Mouse (Mus musculus) liver, embryonic 13.5 days (tissue): ENCODE results near the gene Abca5. TPM values are rescaled to one million over a fixed set of nuclear protein-coding genes. Genes with fewer than 3 reads are reported as not detected.

ENCODE experiments used
- ATAC-seq: fragments of 200-750 bp; cut with Nextera tagmentation; 2 replicates; pipeline ENCODE4 v1.8.0; 2017; ENCODE audit warnings: low read depth, mild to moderate bottlenecking, moderate number of reproducible peaks, moderate library complexity
- DNase-seq: peaks from one replicate; pipeline ENCODE4 v3.0.0; 2022
- H3K27ac ChIP-seq: fragments of 300-500 bp; sonication (generic); 2 replicates; pipeline ENCODE4 v1.5.1; 2015; ENCODE audit warnings: moderate library complexity, mild to moderate bottlenecking, inconsistent platforms
- H3K27me3 ChIP-seq: fragments of 300-500 bp; sonication (generic); 2 replicates; pipeline ENCODE4 v1.6.1; 2015; ENCODE audit warnings: mild to moderate bottlenecking, inconsistent platforms
- H3K36me3 ChIP-seq: fragments of 300-500 bp; sonication (generic); 2 replicates; pipeline ENCODE4 v1.6.1; 2015; ENCODE audit warnings: mild to moderate bottlenecking, inconsistent platforms
- H3K4me1 ChIP-seq: fragments of 300-500 bp; sonication (generic); replicated peaks from 2 replicates; pipeline ENCODE4 v1.6.1; 2015; ENCODE audit warnings: inconsistent platforms
- H3K4me2 ChIP-seq: fragments of 300-500 bp; sonication (generic); 2 replicates; pipeline ENCODE4 v1.6.1; 2015; ENCODE audit warnings: inconsistent platforms, mild to moderate bottlenecking, moderate library complexity
- H3K4me3 ChIP-seq: fragments of 300-500 bp; sonication (generic); replicated peaks from 2 replicates; pipeline ENCODE4 v1.5.1; 2015; ENCODE audit warnings: mild to moderate bottlenecking, inconsistent platforms
- H3K9ac ChIP-seq: fragments of 300-500 bp; sonication (generic); 2 replicates; pipeline ENCODE4 v1.6.1; 2015; ENCODE audit warnings: mild to moderate bottlenecking, inconsistent platforms
- H3K9me3 ChIP-seq: fragments of 300-500 bp; sonication (generic); replicated peaks from 2 replicates; pipeline ENCODE4 v1.6.1; 2016; ENCODE audit warnings: inconsistent platforms
- WGBS: fragments of 180-500 bp; shearing (Covaris S2); methylation state at CpG from one replicate; pipeline ENCODE4 v1.1.7; 2015; ENCODE audit not compliant: insufficient replicate concordance; 5-methylcytosine and 5-hydroxymethylcytosine counted together
- polyA plus RNA-seq: library from polyadenylated mRNA; unstranded; fragments of >200 nt; fragmentation: Nextera tagmentation; extraction: Ambion mirVana; gene quantifications from 2 replicates; pipeline ENCODE4 v1.2.1, GENCODE M21; 2015

The Abca5 gene
- polyA plus RNA-seq, 1 experiment from 2014 or later: 0.29 TPM

- H3K9ac ChIP-seq: no peak overlapping the region
- ATAC-seq (no peak), DNase-seq (no peak)
- H3K4me2 ChIP-seq: no peak overlapping the region
- H3K27ac ChIP-seq: no peak overlapping the region
- 51% methylated on average over 3 of the region's 3 CpGs for WGBS
- H3K9me3 ChIP-seq: no peaks in the 10 kb centered on the region
- no peak overlapping the region for H3K4me3 ChIP-seq
- no peaks in the 10 kb centered on the region for H3K27me3 ChIP-seq
- H3K36me3 ChIP-seq: no peaks in the 10 kb centered on the region
- H3K4me1 ChIP-seq: no peaks in the 10 kb centered on the region
Observed at GRCm38 (mm10) chr11:110261867-110262266, 75.6 kb downstream of the Abca5 start.

GRCm38 (mm10) chr11:110257911-110258310 is 79.6 kb downstream of the Abca5 start:
- H3K4me3 ChIP-seq: no peak overlapping the region
- H3K4me1 ChIP-seq: no peaks in the 10 kb centered on the region
- H3K9ac ChIP-seq: no peak overlapping the region
- no peaks in the 10 kb centered on the region for H3K27me3 ChIP-seq
- H3K9me3 ChIP-seq: no peaks in the 10 kb centered on the region
- no peaks in the 10 kb centered on the region for H3K36me3 ChIP-seq
- H3K4me2 ChIP-seq: no peak overlapping the region
- 25% methylated on average over 4 of the region's 4 CpGs for WGBS
- no peak for DNase-seq
- no peak for ATAC-seq
- no peak overlapping the region for H3K27ac ChIP-seq

- Histone ChIP-seq H3K27me3 (no peaks in the 10 kb centered on the region), H3K36me3 (no peaks in the 10 kb centered on the region), H3K9me3 (no peaks in the 10 kb centered on the region), H3K27ac (no peak overlapping the region), H3K4me2 (no peak overlapping the region), H3K4me1 (no peaks in the 10 kb centered on the region), H3K4me3 (no peak overlapping the region), H3K9ac (no peak overlapping the region)
- no peak for DNase-seq
- WGBS: 70% methylated on average over 4 of the region's 4 CpGs
- no peak for ATAC-seq
Observed at GRCm38 (mm10) chr11:110257061-110257460, 80.5 kb downstream of the Abca5 start.

- WGBS: 47% methylated on average over 3 of the region's 3 CpGs
- ATAC-seq (no peak; the same call in 1 of the 2 replicates), DNase-seq (no peak)
- Histone ChIP-seq H3K27me3 (no peaks in the 10 kb centered on the region), H3K27ac (no peak overlapping the region), H3K9ac (no peak overlapping the region), H3K4me2 (no peak overlapping the region), H3K9me3 (no peaks in the 10 kb centered on the region), H3K4me1 (no peaks in the 10 kb centered on the region), H3K36me3 (no peaks in the 10 kb centered on the region), H3K4me3 (no peak overlapping the region)
Observed at GRCm38 (mm10) chr11:110252256-110252655, 85.3 kb downstream of the Abca5 start.

- no peaks in the 10 kb centered on the region for H3K27me3 ChIP-seq
- ATAC-seq (no peak), DNase-seq (no peak)
- peak within 1 kb of the TSS; percentile 29; the same call in 1 of the 2 replicates for H3K4me2 ChIP-seq
- no peak within 1 kb of the TSS for H3K27ac ChIP-seq
- no peaks in the 10 kb centered on the region for H3K4me1 ChIP-seq
- no peaks in the 10 kb centered on the region for H3K9me3 ChIP-seq
- no peaks in the 10 kb centered on the region for H3K36me3 ChIP-seq
- no peak within 1 kb of the TSS for H3K9ac ChIP-seq
- peak within 1 kb of the TSS; percentile 30; the same call in 1 of the 2 replicates for H3K4me3 ChIP-seq
- WGBS: 14% methylated on average over 8 of the region's 8 CpGs
Observed at GRCm38 (mm10) chr11:110251534-110251933, 86.0 kb downstream of the Abca5 start, which contains the start of gene Abca6. Gene Abca6, minus strand, starts transcription at chr11:110251776.

- H3K9ac ChIP-seq: no peak overlapping the region
- H3K4me2 ChIP-seq: no peak overlapping the region
- H3K4me3 ChIP-seq: no peak overlapping the region
- no peak for DNase-seq
- no peaks in the 10 kb centered on the region for H3K27me3 ChIP-seq
- H3K9me3 ChIP-seq: no peaks in the 10 kb centered on the region
- no peaks in the 10 kb centered on the region for H3K36me3 ChIP-seq
- 76% methylated on average over 10 of the region's 10 CpGs for WGBS
- no peak for ATAC-seq
- no peak overlapping the region for H3K27ac ChIP-seq
- H3K4me1 ChIP-seq: no peaks in the 10 kb centered on the region
Observed at GRCm38 (mm10) chr11:110244730-110245129, 92.8 kb downstream of the Abca5 start.

- H3K4me3 ChIP-seq: no peak overlapping the region
- ATAC-seq (no peak), DNase-seq (no peak)
- no peak overlapping the region for H3K4me2 ChIP-seq
- H3K27me3 ChIP-seq: no peaks in the 10 kb centered on the region
- WGBS: 55% methylated on average over 2 of the region's 2 CpGs
- no peaks in the 10 kb centered on the region for H3K9me3 ChIP-seq
- H3K9ac ChIP-seq: no peak overlapping the region
- no peaks in the 10 kb centered on the region for H3K4me1 ChIP-seq
- no peaks in the 10 kb centered on the region for H3K36me3 ChIP-seq
- H3K27ac ChIP-seq: no peak overlapping the region
Observed at GRCm38 (mm10) chr11:110237466-110237865, 100.0 kb downstream of the Abca5 start.

- no peak overlapping the region for H3K4me3 ChIP-seq
- no peaks in the 10 kb centered on the region for H3K9me3 ChIP-seq
- no peaks in the 10 kb centered on the region for H3K4me1 ChIP-seq
- no peak for ATAC-seq
- no peak overlapping the region for H3K9ac ChIP-seq
- no peaks in the 10 kb centered on the region for H3K36me3 ChIP-seq
- no peak overlapping the region for H3K27ac ChIP-seq
- H3K27me3 ChIP-seq: no peaks in the 10 kb centered on the region
- DNase-seq: no peak
- H3K4me2 ChIP-seq: no peak overlapping the region
Observed at GRCm38 (mm10) chr11:110232975-110233374, 104.5 kb downstream of the Abca5 start.

Other genes starting within 250 kb of the Abca5 start
- 0.81 and 1.2 TPM in 2 replicates for gene Abca8a, start 241.7 kb downstream of the Abca5 start, polyA plus RNA-seq
- 0.36 and 0.66 TPM in 2 replicates for gene Abca9, start 169.5 kb downstream of the Abca5 start, polyA plus RNA-seq
- 2.7 and 4.1 TPM in 2 replicates for gene Abca6, start 85.9 kb downstream of the Abca5 start, polyA plus RNA-seq
- 4.4 and 6.5 TPM in 2 replicates for gene Map2k6, start 61.4 kb upstream of the Abca5 start, polyA plus RNA-seq